Mouse (Mus musculus) lung, adult 18-20 months (tissue): Measurements from ENCODE around the gene Limd1.

ENCODE experiments used
- DNase-seq, 2 experiments: peaks; one replicate each; pipeline ENCODE4 v3.0.0; 2022; ENCODE audit warnings: mixed read lengths in 2 of 2

The Limd1 gene

DNA sequence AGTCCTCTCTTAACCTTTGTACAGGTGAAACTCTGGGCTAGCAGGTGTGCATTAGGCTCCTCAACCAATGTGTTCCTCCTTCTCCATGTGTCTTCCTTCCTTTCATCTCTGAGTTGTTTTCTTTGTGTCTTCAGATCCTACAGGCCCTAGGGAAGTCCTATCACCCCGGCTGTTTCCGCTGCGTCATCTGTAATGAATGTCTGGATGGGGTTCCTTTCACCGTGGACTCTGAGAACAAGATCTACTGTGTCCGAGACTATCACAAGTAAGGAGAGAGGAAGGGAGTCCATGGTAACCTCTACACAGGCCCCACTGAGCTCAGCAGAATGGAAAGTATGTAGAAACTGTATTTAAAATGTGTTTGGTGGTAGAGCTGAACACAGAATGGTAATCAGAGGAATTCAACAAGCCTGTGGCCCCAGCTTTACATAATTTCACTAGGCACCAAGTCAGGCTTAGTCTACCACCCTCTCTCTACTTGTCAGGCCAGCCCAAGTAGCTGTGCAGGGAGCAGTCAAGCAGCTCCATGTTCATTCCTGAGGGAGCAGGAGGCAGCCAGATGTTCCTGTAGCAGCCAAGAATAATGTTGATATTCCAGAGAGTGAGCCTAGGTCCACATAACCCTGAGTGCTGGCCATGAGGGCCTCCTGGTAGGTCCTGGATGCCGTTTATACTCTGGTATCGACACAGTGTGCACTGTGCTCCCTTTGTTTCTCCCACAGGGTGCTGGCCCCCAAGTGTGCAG lies 38.3 kb downstream of the Limd1 start:
- DNase-seq, result no peak

- DNase-seq, result no peak
Measured at GRCm38 (mm10) chr9:123518969-123519894, 40.7 kb downstream of the Limd1 start.

DNA sequence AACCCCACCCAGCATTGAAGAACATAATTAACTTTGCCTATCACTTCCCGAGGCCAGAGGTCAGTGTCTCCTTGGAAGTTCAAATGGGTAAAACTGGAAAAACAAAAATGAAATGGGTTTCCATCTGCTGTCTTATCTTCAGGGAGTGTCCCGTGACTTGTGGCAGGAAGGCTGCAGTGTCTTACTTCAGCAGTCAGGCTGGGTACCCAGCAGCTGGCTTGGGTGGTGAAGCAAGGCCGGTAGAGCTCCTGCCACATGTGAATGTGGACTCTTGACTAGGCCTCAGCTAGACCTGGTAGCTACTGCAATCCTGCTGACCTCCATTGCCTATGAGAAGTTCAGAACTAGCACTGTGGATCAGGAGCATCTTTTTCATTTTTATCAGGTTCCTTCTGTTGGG lies 42.2 kb downstream of the Limd1 start:
- DNase-seq, result no peak

GRCm38 (mm10) chr9:123523676-123524075 lies 45.2 kb downstream of the Limd1 start:
- no peak for DNase-seq

DNA sequence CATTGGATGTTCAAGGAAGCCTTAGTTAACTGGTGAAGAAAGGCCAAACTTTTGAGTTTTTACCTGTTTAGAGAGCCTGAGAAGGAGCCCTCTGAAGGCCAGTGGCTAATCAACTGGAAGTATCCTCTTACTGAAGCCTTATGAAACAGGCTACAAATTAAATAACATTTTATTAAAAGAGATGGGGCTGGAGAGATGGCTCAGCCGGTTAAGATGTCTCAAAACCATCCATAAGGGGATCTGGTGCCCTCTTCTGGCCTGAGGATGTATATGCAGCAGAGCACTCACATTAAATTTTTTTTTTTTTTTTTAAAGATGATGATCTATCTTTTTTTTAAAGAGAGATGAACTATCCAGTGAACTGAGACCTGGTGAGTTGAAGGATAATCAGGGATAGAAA lies 46.6 kb downstream of the Limd1 start:
- peak; percentile 52 to 66 for DNase-seq

DNA sequence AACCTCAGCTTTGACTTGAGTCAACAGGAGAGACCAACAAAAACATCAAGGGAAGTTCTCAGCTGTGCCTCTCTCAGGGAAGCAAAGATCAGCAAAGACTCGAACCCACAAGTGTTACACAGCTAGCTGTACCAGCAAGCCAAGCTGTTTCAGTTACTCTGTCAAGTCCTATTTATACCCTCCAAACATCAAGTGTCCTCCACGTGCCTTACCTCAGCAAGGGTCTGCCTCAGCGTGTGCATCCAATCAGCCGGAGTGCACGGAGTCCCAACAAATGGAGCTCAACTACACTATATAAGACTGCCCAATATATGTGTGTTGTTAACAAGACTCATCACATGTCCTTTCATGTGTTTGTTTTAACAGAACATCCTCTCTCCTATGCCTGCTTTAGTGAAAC lies 48.0 kb downstream of the Limd1 start:
- DNase-seq, result no peak

DNA sequence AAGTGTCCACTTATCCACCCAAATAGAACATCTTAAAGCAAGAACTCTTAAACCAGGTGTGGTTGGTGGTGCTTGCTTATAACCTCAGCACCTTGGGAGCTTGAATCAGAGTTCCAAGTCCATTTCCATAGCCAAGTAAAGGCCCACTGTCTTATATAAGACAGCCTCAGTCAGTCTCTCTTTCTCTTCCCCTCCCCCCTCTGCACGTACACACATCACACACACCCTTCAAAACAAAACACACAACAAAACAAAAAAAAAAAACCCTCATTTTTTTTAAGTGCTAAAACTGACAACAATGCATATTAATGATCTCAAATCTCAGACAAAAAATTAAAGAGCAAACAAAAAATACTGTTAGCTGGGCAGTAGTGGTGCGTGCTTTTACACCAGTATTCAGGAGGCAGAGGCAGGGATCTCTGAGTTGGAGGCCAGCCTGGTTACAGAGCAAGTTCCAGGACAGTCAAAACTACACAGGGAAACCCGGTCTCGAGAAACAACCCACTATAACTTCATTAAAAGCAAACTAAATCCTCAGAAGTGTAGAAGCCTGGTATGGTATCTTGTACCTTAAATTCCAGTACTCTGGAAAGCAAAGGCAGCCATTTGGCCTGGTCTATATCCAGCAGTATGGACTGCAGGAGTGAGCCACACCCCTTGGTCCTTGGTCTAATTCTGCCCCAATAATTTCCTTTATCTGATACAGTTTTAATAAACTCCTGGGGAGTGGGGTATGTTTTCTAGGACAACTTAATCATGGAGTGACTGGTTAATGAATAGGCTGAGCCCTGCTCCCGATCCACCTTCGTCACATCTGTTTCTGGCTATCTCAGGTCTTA lies 49.8 kb downstream of the Limd1 start:
- no peak for DNase-seq

- peak; percentile 56 to 63 for DNase-seq
Measured at GRCm38 (mm10) chr9:123528926-123529295, 50.4 kb downstream of the Limd1 start.

DNA sequence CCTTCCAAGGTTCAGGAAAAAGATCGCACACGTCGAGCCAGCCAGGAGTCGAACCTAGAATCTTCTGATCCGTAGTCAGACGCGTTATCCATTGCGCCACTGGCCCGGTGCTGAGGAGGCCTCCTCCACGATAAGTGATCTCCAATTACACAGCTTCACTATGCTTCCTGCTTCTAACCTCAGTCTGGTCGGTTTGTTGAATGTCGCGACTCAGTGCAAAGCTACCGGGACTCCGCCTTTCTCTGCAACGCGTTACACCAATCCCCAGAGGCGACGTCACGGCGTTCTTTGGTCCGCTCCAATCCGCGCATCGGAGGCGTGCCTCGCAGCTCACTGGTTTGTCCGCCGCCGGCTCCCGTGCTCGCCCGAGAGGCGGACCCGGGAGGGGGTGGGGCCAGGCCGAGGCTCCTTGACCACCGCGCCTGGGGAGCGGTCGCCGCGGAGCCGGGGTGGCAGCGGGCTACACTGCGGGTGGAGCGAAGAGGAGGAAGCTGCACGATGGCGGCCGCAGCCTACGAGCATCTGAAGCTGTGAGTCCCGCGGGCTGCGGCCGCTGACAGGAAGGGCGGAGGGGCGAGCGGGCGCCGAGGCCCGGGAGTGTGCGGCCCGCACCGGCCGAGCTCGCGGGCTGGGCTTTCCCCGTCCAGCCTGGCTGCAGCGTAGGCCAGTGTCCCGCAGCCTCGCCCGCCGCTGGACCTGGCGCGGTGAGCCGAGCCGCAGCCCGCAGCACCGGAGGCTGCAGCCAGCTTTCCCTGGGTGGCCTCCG lies 51.1 kb downstream of the Limd1 start, which contains the start of gene Sacm1l:
Gene Sacm1l, plus strand, starts transcription at position 368 of the 766 bp plus-strand sequence.
- DNase-seq, result peak; percentile 99 to 100

GRCm38 (mm10) chr9:123530158-123530475 lies 51.6 kb downstream of the Limd1 start:
- no peak for DNase-seq

DNA sequence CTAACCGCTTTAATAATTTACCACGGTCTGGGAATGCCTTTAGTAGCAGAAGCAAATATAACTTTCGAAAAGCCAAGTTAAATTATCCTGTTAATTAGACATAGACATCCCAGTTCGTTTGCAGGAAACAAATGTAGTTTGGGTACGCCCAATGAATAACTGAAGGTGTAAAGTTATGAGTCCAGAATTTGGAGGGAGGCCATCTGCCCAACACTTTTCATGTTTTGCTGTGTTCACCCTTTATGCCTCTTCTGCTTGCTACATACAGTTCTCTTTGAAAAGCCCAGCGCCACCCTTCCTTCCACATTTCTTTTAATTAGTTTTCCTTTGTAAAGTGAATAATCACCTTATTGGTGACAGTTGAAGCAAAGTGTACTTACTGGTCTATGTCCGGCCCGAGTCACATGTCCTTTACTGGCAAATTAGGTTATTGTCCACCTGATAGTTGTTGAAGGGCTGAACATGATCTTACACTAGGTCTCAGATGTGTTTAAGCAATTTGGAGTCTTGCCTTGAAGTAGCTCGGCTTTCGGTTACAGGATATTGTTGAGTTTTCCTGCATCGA lies 52.1 kb downstream of the Limd1 start:
- DNase-seq, result no peak

GRCm38 (mm10) chr9:123531234-123531633 lies 52.7 kb downstream of the Limd1 start:
- DNase-seq, result no peak

GRCm38 (mm10) chr9:123536613-123537012 lies 58.1 kb downstream of the Limd1 start:
- DNase-seq, result no peak

DNA sequence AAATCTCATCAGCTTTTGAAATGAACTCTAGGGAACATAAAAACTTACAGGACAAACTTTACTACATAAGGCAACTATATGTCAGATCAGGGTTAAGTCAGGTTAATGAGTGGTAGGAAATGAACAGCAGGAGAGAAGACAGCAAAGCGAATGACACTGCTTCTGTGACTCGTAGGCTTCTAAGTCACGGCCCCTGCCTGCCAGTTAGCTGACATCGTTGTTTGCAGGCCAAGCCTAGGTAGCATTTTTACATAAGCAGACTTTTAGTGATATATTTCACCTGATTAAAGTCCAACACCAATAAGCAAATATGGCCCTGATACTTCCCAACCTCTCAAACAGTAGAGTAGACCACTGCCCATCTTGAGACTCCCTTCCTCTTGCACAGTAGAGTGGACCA lies 59.7 kb downstream of the Limd1 start:
- no peak for DNase-seq

- no peak for DNase-seq
Measured at GRCm38 (mm10) chr9:123539093-123539492, 60.6 kb downstream of the Limd1 start.

DNA sequence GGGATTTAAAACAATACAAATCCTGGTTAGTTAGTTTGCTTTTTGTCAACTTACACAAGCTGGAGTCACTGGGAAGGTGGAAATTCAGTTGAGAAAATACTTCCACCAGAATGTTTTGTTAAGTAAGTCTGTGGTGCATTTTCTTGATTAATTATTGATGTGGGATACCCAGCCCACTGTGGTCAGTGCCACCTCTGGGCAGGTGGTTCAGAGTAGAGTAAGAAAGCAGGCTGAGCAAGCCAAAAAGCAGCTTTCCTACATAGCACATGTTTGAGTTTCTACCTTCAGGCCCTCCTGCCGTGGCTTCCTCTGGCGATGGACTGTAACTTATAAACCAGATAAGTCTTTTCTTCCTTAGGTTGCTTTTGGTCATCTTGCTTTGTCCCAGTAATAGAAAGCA lies 61.3 kb downstream of the Limd1 start:
- DNase-seq, result no peak

DNA sequence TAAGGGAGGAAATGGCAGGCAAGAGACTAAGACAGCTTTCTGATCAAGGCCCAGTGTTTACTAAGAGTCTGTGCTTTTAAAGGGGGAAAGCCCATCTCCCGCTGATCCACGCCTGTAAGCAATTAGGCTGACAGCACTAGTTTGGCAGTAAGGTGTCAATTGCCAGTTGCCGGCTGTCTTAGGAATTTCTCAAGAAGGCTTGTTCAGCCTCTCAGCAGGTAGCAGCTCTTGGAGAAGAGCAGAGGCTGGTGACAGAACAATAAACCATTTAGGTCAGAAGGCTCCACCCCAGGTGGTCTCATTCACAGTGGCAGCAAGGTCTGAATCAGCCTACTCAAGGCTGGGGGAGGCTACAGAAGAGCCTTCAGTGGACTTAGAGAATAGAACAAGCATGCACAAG lies 76.1 kb downstream of the Limd1 start:
- DNase-seq, result no peak
